Mouse (Mus musculus): ENCODE data around the gene Atg4a-ps. TPM values are rescaled to one million over a fixed set of nuclear protein-coding genes. Genes with fewer than 3 reads are reported as not detected.

Atg4a-ps gene
- polyA plus RNA-seq (2012; rRNA removed; ENCODE audit: low replicate concordance): not detected in 2 replicates

DNA sequence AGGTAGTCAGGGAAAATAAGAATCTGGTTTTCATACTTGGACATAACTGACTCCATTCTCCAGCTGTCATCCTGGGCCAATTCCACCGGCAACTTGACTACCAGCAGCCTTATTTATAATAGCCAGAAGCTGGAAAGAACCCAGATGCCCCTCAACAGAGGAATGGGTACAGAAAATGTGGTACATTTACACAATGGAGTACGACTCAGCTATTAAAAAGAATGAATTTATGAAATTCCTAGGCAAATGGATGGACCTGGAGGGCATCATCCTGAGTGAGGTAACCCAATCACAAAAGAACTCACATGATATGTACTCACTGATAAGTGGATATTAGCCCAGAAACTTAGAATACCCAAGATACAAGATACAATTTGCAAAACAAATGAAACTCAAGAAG is at the start of gene Atg4a-ps:
Gene Atg4a-ps, minus strand, starts transcription at position 101 of the 400 bp plus-strand sequence.

Other genes starting within 250 kb of the Atg4a-ps start
- gene Syt6, start 70.8 kb downstream of the Atg4a-ps start, polyA plus RNA-seq (2012; rRNA removed; ENCODE audit: low replicate concordance): 0.39 TPM in 1 of 2 replicates, not detected in the other
- gene Olfml3, start 91.9 kb upstream of the Atg4a-ps start, polyA plus RNA-seq (2012; rRNA removed; ENCODE audit: low replicate concordance): 7.1 and 68.9 TPM in 2 replicates
- gene Gm10964, start 93.3 kb upstream of the Atg4a-ps start, polyA plus RNA-seq (2012; rRNA removed; ENCODE audit: low replicate concordance): not detected in 2 replicates
- 73.0 and 79.2 TPM in 2 replicates for gene Hipk1, start 145.5 kb upstream of the Atg4a-ps start, polyA plus RNA-seq (2012; rRNA removed; ENCODE audit: low replicate concordance)
- 19.1 and 19.6 TPM in 2 replicates for gene Dclre1b, start 163.4 kb upstream of the Atg4a-ps start, polyA plus RNA-seq (2012; rRNA removed; ENCODE audit: low replicate concordance)
- 17.5 and 20.9 TPM in 2 replicates for gene Ap4b1, start 163.5 kb upstream of the Atg4a-ps start, polyA plus RNA-seq (2012; rRNA removed; ENCODE audit: low replicate concordance)
- gene Gm43064, start 163.5 kb upstream of the Atg4a-ps start, polyA plus RNA-seq (2012; rRNA removed; ENCODE audit: low replicate concordance): 0.14 and 0.86 TPM in 2 replicates
- gene Bcl2l15, start 186.5 kb upstream of the Atg4a-ps start, polyA plus RNA-seq (2012; rRNA removed; ENCODE audit: low replicate concordance): 4.8 TPM in 1 of 2 replicates, not detected in the other
- 2.4 and 9.0 TPM in 2 replicates for gene Ptpn22, start 213.7 kb upstream of the Atg4a-ps start, polyA plus RNA-seq (2012; rRNA removed; ENCODE audit: low replicate concordance)